Mouse (Mus musculus): ENCODE results near the gene Ly6g5b.

Ly6g5b gene

DNA sequence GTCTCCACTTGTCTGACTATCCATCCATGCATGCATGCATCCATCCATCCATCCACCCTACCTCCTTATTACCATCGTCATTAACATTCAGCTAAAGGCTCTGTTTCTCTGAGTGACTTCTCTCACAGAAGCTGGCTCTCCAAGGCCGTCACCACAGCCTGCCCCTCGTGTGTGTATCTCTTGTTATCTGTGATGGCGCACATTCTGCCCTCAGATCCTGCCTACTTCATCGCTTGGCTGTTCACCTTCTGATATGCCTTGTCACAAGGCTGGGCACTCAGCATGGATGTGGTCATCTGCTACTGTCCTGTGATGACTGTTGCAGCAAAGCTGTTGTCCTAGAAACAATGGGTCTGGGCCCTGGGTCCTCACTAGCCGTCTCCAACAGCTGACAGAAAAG lies 10.5 kb downstream of the Ly6g5b start:
- DNase-seq, result no peak

DNA sequence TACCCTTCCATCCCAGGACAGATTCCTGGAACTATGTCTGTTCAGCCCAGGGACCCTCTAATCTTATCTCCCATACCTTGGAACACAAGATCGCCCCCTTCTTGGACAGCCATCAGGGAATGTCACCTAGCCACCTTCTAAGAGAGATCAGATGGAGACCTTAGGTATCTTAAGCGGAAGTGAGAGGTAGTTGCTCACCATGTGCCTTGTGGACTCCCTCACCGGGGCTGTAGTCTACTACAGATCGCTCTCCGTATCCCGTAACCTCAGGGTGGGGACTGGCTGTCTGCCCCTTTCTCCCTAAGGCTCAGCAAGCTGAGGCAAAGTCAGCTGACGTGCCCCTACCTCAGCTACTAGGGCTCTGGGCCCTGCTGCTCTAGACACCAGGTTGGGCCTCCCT lies 11.1 kb downstream of the Ly6g5b start:
- DNase-seq, result no peak

DNA sequence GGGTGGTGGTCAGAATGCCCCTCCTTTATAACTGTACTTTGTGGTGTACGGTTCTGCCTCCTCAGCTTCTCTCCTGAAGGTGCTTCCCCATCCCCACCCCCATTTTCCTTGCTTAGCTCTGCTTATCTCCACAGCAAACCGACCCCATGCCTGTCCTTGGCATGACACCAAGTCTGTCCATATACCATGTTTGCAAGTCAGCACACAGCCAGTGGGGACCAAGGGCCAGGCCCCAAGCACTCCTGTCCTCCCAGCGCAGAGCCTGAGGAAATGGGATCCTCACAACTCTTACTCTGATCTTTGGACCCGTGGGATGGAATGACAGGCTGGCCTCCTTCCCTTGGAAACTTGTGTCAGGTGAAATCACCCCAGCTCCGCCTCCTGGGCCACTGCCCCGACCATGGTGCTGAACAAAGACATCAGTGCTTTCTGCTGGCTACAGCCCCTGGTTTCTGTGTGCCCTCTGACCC lies 12.0 kb downstream of the Ly6g5b start:
- DNase-seq, result no peak

DNA sequence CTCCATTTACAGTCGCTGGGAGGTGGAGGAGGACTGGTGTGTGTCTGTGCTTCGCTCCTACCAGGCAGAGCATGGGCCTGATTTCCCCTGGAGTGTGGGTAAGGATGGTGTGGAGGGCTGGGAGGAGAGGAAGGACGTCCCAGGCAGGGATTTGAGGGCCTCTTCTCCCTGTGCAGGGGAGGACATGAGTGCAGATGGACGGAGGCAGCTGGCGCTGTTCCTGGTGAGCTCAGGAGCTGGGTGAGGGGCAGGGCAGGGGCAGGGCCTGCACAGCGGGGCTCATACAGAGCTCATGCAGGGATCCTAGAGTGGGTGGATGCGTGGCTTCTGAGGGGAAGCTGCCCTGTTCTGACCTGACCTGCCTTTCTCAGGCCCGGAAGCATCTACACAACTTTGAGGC lies 12.9 kb downstream of the Ly6g5b start:
- no peak for DNase-seq

DNA sequence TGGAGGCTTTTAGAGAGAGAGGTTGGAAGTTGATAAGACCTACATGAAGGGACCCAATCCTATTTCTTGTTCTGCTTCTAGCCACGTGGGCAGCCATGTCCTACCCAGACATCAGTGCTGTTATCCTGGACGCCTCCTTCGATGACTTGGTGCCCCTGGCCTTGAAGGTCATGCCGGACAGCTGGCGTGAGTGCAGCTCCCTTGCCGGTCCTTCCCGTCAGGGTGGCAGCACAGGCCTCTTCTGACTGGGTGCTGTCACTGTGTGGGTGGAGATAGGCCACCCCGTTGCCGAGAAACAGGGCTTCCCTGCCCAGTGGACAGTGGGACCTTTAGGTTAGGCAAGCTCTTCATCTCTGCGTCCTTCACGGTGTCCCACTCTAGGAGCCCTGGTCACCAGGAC lies 14.1 kb downstream of the Ly6g5b start:
- DNase-seq, result no peak

DNA sequence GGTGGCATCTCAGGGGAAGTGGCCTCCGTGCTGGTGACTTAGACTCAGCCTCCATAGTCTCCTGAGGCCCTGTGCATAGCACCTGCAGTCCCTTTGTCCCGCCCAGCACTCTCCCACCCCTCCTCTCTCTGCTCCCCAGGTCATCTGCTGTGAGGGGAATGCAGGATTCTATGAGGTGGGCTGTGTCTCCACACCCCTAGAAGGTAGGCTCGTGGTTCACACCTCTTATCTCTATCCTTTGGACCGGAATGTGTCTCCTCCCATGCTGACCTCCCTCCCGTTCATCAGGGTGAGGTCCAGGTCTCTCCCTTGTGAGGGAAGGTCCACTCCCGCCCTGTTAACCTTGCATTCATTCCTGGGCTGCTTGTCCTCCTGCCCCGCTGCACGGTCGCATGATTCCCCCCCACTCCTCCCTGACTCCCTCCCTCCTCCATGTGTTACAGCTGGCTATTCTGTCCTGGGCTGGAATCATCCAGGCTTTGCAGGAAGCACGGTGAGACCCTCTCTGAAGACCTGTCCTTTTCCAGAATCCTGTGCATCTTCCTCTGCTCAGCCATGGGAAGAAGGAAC lies 14.9 kb downstream of the Ly6g5b start:
- DNase-seq, result no peak

DNA sequence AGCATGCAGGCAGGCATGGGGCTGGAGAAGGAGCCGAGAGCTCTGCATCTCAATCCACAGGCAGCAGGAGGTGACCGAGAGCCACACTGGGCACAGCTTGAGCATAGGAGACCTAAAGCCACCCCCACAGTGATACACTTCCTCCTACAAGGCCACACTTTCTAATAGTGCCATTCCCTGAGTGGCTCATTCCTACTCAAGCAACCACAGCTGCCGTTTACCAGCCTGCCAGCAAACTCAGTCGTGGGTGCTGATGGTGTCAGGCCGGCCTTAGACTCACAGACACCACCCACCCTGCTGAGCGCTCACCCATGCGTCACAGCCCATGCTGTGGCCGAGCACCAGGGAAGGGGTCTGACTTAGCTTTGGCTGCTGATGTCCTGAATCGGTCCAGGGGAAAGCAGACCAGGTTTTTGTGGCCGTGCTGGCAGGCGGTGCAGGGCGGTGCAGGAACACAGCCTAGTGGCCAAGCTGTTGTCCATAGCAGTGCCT lies 18.0 kb downstream of the Ly6g5b start:
- DNase-seq, result peak; percentile 67

DNA sequence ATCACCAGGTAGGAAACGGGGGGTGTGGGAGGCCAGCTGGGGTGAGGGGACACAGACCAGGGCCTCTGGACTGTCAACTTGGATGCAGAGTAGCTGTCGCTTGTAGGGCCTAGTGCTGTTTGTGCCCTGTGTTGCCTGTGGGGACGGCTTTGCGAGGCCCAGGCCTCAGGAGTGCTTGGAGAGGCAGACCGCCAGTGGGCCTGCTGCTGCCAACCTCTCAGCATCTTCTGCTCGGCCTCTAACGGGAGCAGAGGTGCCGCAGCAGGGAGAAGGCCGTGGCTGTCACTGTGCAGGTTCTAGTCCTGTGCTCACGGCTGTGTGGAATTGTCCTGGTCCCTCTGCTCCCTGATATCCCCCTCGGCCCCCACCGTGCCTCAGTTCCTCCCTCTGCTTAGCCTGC lies 18.6 kb downstream of the Ly6g5b start:
- no peak for DNase-seq

DNA sequence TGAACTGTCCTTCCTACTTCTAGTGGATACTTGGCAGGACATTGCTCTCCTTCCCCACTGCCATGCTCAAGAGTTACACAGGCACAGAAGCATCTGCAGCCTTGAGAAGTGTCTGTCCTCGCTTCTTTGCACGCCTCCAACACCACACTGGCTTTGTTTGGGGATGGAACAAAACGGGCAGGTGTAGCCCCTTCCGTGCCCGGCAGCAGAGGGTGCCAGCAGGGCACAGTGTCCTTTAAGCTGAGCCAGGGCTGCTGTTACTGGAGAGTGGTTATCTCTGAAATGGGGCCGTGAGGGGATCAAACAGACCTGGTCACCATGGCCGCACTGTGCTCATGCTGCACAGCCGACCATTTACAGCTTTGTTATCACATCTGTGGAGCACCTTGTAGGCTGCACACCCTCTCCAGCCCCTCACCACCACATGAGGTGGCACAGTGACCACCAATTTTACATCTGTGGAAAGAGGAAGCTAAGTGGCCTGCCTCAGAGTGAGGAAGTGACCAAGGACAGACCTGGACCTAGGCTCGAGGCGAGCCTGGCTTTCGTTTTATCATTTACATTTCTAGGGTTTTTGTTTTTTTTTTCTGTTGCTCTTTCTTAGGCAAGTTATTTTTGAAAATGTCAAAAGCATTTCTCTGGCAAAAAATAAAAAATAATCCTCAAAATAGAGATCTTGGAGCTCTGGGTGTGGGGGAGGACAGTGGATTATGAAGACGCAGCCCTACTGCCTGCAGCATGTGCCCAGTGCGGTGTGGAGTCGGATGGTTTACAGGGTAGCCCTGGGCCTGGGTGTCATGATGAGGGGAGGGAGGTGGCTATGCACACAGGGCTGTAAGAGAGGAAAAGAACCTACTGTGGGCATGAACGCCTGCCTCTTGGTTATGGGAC lies 20.5 kb downstream of the Ly6g5b start:
- no peak for DNase-seq

DNA sequence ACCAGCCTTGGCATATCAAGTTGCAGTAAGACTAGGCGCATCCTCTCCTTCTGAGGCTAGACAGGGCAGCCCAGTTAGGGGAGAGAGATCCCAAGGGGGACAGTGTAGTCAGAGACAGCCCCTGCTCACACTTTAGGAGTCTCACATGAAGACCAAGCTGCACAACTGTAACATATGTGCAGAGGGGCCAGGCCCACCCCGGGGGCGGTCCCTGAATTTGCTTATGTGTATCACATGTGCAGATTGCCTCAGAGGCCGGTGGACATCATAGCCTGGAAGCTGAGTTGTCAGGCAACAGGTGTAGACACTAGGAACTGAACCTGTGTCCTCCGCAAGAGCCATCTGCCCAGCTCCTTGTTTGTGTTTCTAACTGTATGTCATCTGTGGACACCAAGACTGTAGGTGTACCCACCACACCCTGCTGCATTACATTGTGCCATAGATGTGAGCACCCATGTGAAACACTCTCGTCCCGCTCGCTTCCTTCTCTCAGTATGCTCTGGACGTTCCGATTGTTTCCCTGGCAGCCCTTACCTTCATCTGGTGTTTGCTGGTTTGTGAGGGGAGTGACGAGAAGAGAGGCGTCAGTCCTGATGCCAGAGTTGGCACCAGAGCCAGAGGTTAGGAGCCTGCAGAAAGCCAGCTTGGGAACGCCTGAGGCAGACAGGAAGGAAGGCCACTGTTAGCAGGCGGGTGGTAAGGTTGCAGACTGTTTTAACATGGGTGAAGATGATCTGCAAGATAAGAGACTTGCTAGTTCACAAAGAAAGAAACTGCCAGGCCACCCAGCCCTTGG lies 22.6 kb downstream of the Ly6g5b start:
- DNase-seq, result no peak

DNA sequence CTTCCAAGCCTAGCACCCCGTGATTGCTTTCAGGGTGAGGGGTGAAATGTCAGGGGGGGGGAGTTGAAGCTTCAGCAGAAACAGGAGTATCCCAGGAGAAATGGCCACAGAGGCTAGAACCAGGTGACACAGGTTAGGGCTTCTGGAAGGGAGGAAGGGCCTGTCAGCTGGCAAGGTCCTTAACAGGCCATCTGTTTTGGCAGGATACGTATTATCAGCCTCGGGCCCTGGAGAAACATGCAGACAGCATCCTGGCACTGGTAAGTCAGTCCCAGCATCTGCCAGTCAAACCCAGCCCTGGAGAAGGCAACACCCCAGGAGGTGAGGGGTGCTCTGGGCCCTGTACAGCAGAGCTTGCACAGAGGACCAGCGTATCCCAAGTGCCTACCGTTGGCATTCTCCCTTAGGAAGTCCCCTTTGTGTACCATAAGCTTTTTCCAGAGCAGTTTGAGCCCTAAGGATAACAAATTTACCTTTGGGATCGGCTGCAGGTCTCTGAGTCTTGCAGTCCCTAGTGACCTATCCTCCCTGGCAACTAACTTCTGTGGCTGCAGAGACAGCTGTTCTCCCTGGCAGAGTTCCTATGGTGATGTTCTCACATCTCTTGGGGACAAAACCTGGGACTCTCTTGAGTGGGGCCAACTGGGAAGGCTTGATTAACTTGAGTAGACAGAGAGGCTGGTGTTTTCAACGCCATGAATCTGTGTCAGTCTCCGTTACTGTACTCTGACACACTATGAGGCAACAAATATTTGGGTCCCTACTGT lies 24.9 kb downstream of the Ly6g5b start:
- DNase-seq, result peak; percentile 82

DNA sequence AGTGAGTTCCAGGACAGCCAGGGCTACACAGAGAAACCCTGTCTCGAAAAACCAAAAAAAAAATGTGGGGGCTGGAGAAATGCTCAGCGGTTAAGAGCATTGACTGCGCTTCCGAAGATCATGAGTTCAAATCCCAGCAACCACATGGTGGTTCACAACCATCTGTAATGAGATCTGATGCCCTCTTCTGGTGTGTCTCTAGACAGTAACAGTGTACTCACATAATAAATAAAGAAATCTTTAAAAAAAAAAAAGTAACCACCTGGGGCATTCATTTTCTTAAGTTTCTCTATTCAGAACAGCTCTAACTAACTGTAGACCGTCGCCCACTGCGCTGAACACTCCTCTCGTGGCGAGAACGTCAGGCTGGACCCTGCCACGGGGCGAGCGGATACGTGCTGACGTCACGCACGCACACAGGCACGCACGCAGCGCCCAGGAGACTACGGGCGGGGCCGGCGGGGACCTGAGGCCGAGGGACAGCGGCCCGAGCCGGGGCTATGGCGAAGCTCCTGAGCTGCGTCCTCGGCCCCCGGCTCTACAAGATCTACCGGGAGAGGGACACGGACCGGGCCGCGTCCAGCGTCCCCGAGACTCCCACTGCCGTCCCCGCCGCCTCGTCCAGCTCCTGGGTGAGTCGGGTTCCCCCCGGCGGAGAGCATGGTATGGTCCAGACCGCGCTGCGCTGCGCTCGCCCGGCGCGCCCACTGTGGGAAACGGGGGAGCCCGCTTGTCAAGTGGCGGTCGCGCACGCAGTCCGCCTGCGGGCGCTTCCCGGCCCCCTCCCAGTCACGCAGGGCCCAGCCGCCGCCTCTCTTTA lies 26.2 kb downstream of the Ly6g5b start, which contains the start of gene Abhd16a:
TSS of gene Abhd16a (plus strand) at position 439 of the 820 bp plus-strand sequence.
- DNase-seq, result peak; percentile 95

DNA sequence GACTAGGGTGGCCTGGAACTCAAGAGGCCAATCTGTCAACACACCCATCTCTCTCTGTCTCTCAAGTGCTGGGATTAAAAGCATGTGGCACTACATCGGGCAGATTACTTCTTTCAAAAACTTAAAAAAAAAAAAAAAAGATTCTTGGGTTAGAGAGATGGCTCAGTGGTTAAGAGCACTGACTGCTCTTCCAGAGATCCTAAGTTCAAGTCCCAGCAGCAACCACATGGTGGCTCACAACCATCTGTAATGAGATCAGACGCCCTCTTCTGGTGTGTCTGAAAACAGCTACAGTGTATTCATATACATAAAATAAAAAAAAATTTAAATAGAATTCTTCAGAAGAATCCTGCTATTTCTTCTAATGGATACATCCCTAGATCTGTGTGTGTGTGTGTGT lies 27.1 kb downstream of the Ly6g5b start:
- DNase-seq, result no peak

DNA sequence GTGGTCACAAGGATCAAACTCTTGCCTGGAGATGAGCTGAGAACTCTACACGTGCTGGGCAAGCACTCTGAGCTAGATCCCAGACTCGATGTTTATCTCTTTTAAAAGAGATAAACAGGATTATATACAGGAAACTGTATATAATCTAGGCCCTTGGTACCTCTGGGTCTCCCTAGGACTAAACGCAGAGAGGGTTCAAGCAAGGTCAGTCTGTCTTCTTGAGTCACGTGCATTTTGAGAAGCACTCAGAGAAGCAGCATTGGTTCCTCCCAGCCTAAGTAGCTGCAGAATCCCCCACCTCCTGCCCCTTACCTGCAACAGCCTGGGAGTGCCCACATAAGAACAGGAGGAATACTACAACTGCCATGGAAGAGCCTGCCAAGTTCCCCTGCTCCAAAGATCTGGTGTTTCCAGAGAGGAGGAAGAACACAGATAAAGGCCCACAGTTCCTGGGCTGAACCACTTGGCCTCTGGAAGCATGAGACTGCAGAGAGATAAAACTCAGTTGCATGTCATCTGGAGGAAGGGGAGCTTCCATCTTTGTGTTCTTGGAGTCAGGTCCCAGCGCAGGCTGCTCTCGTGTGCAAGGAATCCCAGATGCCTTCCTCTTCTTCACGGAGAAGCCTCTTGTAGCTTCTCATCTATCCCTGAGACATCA lies 29.9 kb downstream of the Ly6g5b start, which contains the start of gene Ly6g6f:
TSS of gene Ly6g6f (minus strand) at position 403 of the 658 bp plus-strand sequence.
- no peak for DNase-seq

DNA sequence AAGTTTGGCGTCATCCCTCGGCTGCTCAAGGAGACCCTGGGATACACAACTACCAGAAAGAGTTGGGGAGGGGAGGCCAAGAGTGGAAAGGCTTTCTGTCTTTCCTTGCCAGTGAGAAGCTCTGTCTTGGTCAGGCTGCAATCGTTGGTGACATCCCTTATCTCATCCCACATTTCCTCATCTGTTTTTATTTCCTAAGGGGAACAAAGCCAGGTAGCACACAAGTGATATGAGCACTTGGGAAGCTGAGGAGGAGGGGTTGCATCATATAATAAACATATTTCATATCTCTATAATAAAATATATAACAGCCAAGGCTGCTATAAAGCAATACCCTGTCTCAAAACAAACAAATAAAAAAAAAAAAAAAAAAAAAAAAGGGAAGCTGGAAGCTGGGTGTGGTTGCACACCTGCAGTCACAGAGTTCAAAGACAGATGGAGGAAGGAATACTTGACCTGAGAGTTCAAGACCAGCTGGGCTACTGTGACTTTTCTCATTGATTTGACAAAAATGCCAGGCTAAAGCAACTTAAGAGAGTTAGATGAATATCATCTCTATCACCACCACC lies 31.2 kb downstream of the Ly6g5b start:
- DNase-seq, result no peak

DNA sequence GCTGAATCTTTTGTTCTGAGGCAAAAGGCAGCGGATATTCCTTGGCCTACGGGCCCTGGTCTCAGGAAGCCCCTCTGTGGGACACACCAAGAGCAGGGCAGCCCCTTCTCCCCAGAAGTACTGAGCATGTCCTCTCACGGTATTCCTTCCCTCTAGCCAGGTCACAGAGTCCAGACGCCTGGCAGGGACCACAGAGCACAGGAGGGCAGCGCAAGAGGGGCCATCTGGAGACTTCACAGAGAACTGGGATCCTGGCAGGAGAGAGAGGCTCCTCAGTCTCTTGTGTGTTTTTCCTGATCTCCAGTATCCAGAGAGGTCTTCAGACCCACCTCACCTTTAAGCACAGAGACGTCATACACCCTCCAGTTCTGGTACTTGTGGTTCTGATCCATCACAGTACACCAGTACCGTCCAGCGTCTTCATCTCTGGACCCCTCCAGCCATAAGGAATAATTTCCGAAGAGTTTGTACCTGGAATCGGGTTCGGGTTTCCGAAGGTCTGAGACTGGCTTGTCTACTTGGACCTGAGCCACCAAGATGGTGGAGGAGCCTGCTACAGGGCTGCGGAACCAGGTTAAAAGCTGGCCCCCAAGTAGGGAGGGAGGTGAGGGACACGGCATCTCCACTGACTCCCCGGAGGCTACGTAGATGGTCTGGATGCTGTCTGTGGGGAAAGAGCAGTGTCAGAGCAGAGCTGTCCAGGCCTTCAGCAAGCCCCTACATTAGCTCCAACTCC lies 32.2 kb downstream of the Ly6g5b start:
- peak; percentile 76 for DNase-seq

DNA sequence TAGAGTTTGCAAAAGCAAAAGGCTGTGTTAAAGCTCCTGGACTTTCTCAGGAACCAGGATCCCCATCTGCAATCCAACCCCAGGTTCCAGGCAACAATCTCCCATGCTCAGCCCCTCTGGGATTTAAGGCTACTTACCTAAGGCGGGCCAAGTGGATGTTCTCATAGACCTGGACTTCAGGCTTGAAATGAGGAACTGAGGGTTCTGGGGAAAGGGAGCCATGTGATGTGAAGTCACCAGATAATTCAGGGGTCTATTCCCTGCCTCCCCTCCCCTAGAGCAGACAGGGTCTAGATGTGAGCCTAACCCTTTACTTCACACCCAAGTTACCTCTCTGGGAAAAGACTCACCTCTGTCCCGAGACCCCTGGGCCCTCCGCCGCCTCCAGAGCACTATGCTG lies 34.5 kb downstream of the Ly6g5b start:
- no peak for DNase-seq

DNA sequence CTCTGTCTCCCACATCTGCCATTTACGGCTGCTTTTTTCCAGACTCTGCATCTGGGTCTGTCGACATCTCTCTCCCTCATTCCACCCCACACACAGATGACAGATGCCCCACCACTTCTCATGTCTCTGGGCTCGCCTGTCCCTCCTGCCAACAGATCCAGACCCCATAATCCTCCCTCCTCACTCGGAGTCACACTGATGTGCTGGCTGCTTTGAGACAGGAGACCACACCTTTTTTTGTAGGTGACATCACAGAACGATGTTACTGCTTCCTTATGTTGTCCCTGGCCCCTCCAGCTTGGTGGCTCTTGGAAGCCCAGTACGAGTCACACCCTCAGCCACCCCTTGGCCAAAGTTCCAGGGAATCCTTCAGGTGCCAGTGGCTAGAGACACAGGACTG lies 35.0 kb downstream of the Ly6g5b start:
- DNase-seq, result no peak

DNA sequence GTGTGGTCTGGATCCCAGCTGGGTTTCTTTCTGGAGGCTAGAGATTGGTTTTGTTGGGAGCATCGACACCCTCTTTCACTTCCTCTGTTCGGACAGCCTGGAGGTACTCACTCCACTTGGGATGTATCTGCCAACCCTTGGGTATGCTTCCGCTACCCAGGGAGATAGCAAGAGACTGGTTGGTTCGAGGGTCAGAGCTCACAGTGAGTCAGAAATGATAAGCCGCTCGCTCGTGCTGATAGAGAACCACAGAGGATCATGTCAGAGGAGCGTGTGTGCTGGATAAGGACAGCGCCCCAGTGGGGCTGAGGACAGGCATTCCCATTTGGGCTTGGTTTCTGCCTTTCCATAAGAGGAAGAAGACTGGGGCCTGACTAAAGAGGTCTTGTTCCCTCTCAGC lies 35.5 kb downstream of the Ly6g5b start:
- DNase-seq, result no peak

DNA sequence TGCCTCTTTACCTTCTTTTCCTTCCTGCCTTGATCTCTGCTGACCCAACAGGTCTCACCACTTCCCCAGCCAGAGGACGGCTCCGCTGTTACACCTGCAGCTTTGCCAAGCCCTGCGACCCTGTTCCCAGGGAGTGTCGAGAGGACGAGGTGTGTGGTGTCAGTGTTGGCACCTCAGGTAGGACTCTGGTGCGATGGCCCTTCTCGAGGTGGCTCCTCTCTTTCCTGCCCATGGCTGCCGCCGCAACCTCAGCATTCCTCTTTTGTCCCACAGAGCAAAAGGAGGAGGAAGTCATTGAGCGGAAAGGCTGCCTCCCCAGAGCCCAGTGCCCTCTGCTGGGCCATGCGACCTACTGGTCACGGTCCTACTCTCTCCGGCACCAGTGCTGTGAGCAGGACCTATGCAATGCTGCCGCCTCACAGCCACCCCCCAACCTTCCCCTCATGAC lies 37.4 kb downstream of the Ly6g5b start, which contains the start of gene Ly6g6d:
TSS of gene Ly6g6d (minus strand) at position 280 of the 448 bp plus-strand sequence.
- DNase-seq, result no peak

Measured in cerebellum, adult 8-10 months (tissue).